In the genomic region with DNA sequence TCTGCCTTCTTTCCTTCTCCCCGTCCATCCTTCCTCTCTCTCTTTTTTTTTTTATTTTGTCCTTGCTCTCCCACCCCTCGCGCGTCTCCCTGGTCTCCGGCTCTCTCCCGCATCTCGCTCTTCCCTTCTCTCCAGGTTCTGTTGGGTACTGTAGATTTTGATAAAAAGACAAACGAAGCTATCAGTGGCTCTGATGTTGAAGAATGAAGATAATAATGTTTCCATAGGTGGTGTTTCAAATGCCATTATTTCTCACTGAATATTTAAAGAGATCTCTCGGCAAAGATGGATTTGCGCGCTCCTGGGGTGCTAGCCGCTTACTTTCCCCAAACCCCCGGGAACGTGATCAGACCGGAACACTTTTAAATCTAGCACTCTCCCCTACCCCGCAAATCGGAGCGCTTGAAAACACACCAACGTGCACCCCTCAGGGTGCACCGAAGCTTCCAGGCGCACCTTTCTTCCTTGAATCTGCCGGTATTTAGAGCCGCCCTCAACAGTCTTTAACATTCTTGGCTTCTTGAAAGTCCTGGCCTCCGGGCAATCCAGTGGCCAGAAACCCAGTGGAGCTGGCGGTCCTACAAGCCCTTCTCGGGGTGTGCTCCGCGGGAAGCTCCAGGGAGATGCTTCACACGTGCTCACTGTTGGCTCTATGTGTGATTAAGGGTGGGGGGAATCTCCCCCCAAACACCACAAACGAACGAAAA, we compare ENCODE assay signal across 8 mouse cellular contexts. TPM values are rescaled to one million over a fixed set of nuclear protein-coding genes. Genes with fewer than 3 reads are reported as not detected.
A peak's percentile ranks its signal among the peaks of the same experiment; 100 is the strongest.
DNase-seq lines count a peak whose midpoint lies in the region; ATAC-seq and TF ChIP-seq lines count a peak whose summit lies in the region.

No protein-coding gene starts in this region.

- WGBS in liver, adult 2 months = 3% methylated on average over 31 of the region's 31 CpGs
- 1% methylated on average over 31 of the region's 31 CpGs for WGBS in limb, embryonic 12.5 days
- 6% methylated on average over 31 of the region's 31 CpGs for WGBS in thymus, adult 2 months

- no peak for ATAC-seq in limb, embryonic 12.5 days (ENCODE audit: insufficient number of reproducible peaks, insufficient read depth, low FRiP score, low TSS enrichment, low read depth)

- TF ChIP-seq POLR2A in liver, adult 2 months (IDR thresholded peaks at IDR 0.05; ENCODE audit: extremely low read depth, insufficient read depth, low read length) = no peak
- no peak for TF ChIP-seq POLR2A in thymus, adult 2 months (IDR thresholded peaks at IDR 0.05; ENCODE audit: control insufficient read depth, extremely low read depth, insufficient read depth, low read length, poor library complexity)

- H3K4me2 ChIP-seq in limb, embryonic 12.5 days = peak overlapping the region; percentile 79

- H3K79me2 ChIP-seq in liver, adult 2 months (ENCODE audit: control insufficient read depth, insufficient read depth, low read length) = peaks cover 2% of the 10 kb centered on the region; the same call in 1 of the 2 replicates

- no peak overlapping the region; the same call in 1 of the 2 replicates for H3K4me3 ChIP-seq in liver, adult 2 months (ENCODE audit: insufficient read depth, low read depth, low read length)
- peak overlapping the region; percentile 78 for H3K4me3 ChIP-seq in limb, embryonic 12.5 days (replicated peaks)
- H3K4me3 ChIP-seq in thymus, adult 2 months (ENCODE audit: control insufficient read depth, insufficient read depth, low read length) = no peak overlapping the region

- DNase-seq in liver, adult 2 months (ENCODE audit: extremely low read depth, low read depth, low spot score) = peak; percentile 33
- no peak for DNase-seq in liver
- peak; percentile 35 for DNase-seq in forelimb bud, embryonic 11.5 days (ENCODE audit: low read depth, low spot score)
- DNase-seq in retina, embryonic 14.5 days (ENCODE audit: low spot score) = peak; percentile 51
- no peak for DNase-seq in T-cell, adult 2 months (ENCODE audit: low spot score)
- DNase-seq in spleen, postnatal 10 days (ENCODE audit: low spot score in 2 of 2) = no peak
- no peak for DNase-seq in thymus, adult 2 months

- peak overlapping the region; percentile 14; the same call in 1 of the 2 replicates for H3K9ac ChIP-seq in liver, adult 2 months (ENCODE audit: low read depth, low read length)
- peak overlapping the region; percentile 98 for H3K9ac ChIP-seq in limb, embryonic 12.5 days (replicated peaks)

- H3K27ac ChIP-seq in liver, adult 2 months (replicated peaks; ENCODE audit: insufficient read depth, low read depth, low read length) = no peak overlapping the region
- H3K27ac ChIP-seq in limb, embryonic 12.5 days = peak overlapping the region; percentile 99
- H3K27ac ChIP-seq in thymus, adult 2 months (ENCODE audit: control insufficient read depth, insufficient read depth, low read length) = no peak overlapping the region

- H3K36me3 ChIP-seq in liver, adult 2 months (ENCODE audit: control insufficient read depth, insufficient read depth, low read length) = no peaks in the 10 kb centered on the region
- no peaks in the 10 kb centered on the region for H3K36me3 ChIP-seq in limb, embryonic 12.5 days
- no peaks in the 10 kb centered on the region for H3K36me3 ChIP-seq in thymus, adult 2 months (ENCODE audit: control insufficient read depth, insufficient read depth, low read length)

- peaks cover 16% of the 10 kb centered on the region for H3K4me1 ChIP-seq in liver, adult 2 months (ENCODE audit: control insufficient read depth, insufficient read depth, low read length)
- H3K4me1 ChIP-seq in limb, embryonic 12.5 days (replicated peaks) = peaks cover 41% of the 10 kb centered on the region
- H3K4me1 ChIP-seq in thymus, adult 2 months (replicated peaks; ENCODE audit: control insufficient read depth, insufficient read depth, low read length) = no peaks in the 10 kb centered on the region

- H3K27me3 ChIP-seq in liver, adult 2 months (ENCODE audit: control insufficient read depth, insufficient read depth, low read length) = no peaks in the 10 kb centered on the region
- peaks cover 52% of the 10 kb centered on the region for H3K27me3 ChIP-seq in limb, embryonic 12.5 days
- peaks cover 14% of the 10 kb centered on the region for H3K27me3 ChIP-seq in thymus, adult 2 months (ENCODE audit: control insufficient read depth, insufficient read depth, low read length)

- TF ChIP-seq CTCF in liver, adult 2 months (IDR thresholded peaks at IDR 0.05; ENCODE audit: low read depth, low read length) = no peak
- TF ChIP-seq CTCF in thymus, adult 2 months (IDR thresholded peaks at IDR 0.05; ENCODE audit: borderline replicate concordance, control insufficient read depth, extremely low read depth, insufficient read depth, low read length, poor library complexity) = no peak

- no peaks in the 10 kb centered on the region for H3K9me3 ChIP-seq in limb, embryonic 12.5 days

RNA-seq across cellular contexts. Expression of a gene that starts 0.7 kb away (rescaled TPM):
- total RNA-seq in liver, adult 2 months (2014; rRNA removed) = 6.2 and 9.5 TPM in 2 replicates
- polyA plus RNA-seq in liver, adult 2 months (2012; rRNA removed) = 19.4 and 22.7 TPM in 2 replicates
- 17.9 and 22.3 TPM in 2 replicates for polyA plus RNA-seq in limb, embryonic 12.5 days (2016; fragmentation: Nextera tagmentation; extraction: Ambion mirVana)
- 0.03 and 0.04 TPM in 2 replicates for polyA plus RNA-seq in thymus, adult 2 months (2012; rRNA removed)

Comparison
In these comparisons a context has a peak if more than half of its experiments do, and no peak if none do; other contexts are left out.
1. DNase-seq: peak in liver, adult 2 months (single experiment), forelimb bud, embryonic 11.5 days (single experiment) and retina, embryonic 14.5 days (single experiment); none in liver (single experiment), T-cell, adult 2 months (single experiment), spleen, postnatal 10 days (0 of 2) and thymus, adult 2 months (single experiment).
2. RNA of a gene that starts 0.7 kb away (polyA plus RNA-seq): 19.4 to 22.7 TPM in liver, adult 2 months and 17.9 to 22.3 TPM in limb, embryonic 12.5 days; 0.03 to 0.04 TPM in thymus, adult 2 months; every median in the first group is over 10 times any median in the second.